Mouse (Mus musculus): Measurements from ENCODE around the gene Foxl1.

- TF ChIP-seq CTCF (IDR thresholded peaks at IDR 0.05; ENCODE audit: borderline replicate concordance, extremely low read depth, insufficient read depth, insufficient read length) (no peak), POLR2A (IDR thresholded peaks at IDR 0.05; ENCODE audit: borderline replicate concordance, extremely low read depth, insufficient read depth, insufficient read length, poor library complexity, severe bottlenecking) (no peak)
Observed at GRCm38 (mm10) chr8:121081398-121081797, 46.3 kb upstream of the Foxl1 start.

Measured in brain, embryonic 14.5 days (tissue).